Mouse (Mus musculus) bone marrow macrophage, adult 2 months (primary cell): ENCODE results near the gene Immp2l.

ENCODE experiments used
- CTCF ChIP-seq: IDR thresholded peaks from 2 replicates; pipeline ENCODE4 v1.5.1; 2012; ENCODE audit warnings: low read depth, mild to moderate bottlenecking, low read length, moderate library complexity
- POLR2A ChIP-seq: IDR thresholded peaks from 2 replicates; pipeline ENCODE4 v1.6.1; 2012; ENCODE audit warnings: mild to moderate bottlenecking, low read depth, low read length, borderline replicate concordance

- TF ChIP-seq CTCF (no peak), POLR2A (no peak)
Measured at GRCm38 (mm10) chr12:41874015-41874414, 850.1 kb downstream of the Immp2l start.
